Mouse (Mus musculus) kidney, embryonic 14.5 days (tissue): ENCODE data around the gene 1700028P14Rik. TPM values are rescaled to one million over a fixed set of nuclear protein-coding genes. Genes with fewer than 3 reads are reported as not detected.

Experiments used
- ATAC-seq: fragments of 200-750 bp; cut with Nextera tagmentation; 2 replicates; pipeline ENCODE4 v1.8.0; 2017; ENCODE audit warnings: moderate number of reproducible peaks, mild to moderate bottlenecking, moderate TSS enrichment, moderate library complexity; ENCODE audit not compliant: low FRiP score, low TSS enrichment
- H3K27ac ChIP-seq: fragments of 300-500 bp; sonication (generic); 2 replicates; pipeline ENCODE4 v1.5.1; 2014; ENCODE audit warnings: low read depth, mild to moderate bottlenecking, low read length, moderate library complexity, mixed read lengths
- H3K27me3 ChIP-seq: fragments of 300-500 bp; sonication (generic); 2 replicates; pipeline ENCODE4 v1.6.1; 2014; ENCODE audit warnings: mild to moderate bottlenecking, low read length; ENCODE audit not compliant: control insufficient read depth, insufficient read depth
- H3K36me3 ChIP-seq: fragments of 300-500 bp; sonication (generic); 2 replicates; pipeline ENCODE4 v1.6.1; 2014; ENCODE audit warnings: low read length, mixed read lengths; ENCODE audit not compliant: control insufficient read depth, insufficient read depth
- H3K4me1 ChIP-seq: fragments of 300-500 bp; sonication (generic); 2 replicates; pipeline ENCODE4 v1.6.1; 2014; ENCODE audit warnings: low read length, mixed read lengths; ENCODE audit not compliant: control insufficient read depth, insufficient read depth
- H3K4me2 ChIP-seq: fragments of 300-500 bp; sonication (generic); replicated peaks from 2 replicates; pipeline ENCODE4 v1.6.1; 2014; ENCODE audit warnings: low read depth, mild to moderate bottlenecking, low read length
- H3K4me3 ChIP-seq: fragments of 300-500 bp; sonication (generic); 2 replicates; pipeline ENCODE4 v1.5.1; 2014; ENCODE audit warnings: mild to moderate bottlenecking, low read length
- H3K9ac ChIP-seq: fragments of 300-500 bp; sonication (generic); 2 replicates; pipeline ENCODE4 v1.6.1; 2014; ENCODE audit warnings: low read depth, mild to moderate bottlenecking, low read length, moderate library complexity
- H3K9me3 ChIP-seq: fragments of 300-500 bp; sonication (generic); 2 replicates; pipeline ENCODE4 v1.6.1; 2016; ENCODE audit warnings: low read length; ENCODE audit not compliant: control insufficient read depth
- WGBS: fragments of 180-500 bp; shearing (Covaris S2); extraction: QIAGEN DNeasy Blood & Tissue Kit; methylation state at CpG from one replicate; pipeline ENCODE4 v1.1.7; 2014; 5-methylcytosine and 5-hydroxymethylcytosine counted together
- polyA plus RNA-seq: library from polyadenylated mRNA; unstranded; fragments of >200 nt; fragmentation: Nextera tagmentation; extraction: Ambion mirVana; gene quantifications from 2 replicates; pipeline ENCODE4 v1.2.1, GENCODE M21; 2014

Gene 1700028P14Rik
- polyA plus RNA-seq, 1 experiment from 2014 or later = not detected

- Histone ChIP-seq H3K36me3 (no peaks in the 10 kb centered on the region), H3K9ac (no peak overlapping the region), H3K27me3 (no peaks in the 10 kb centered on the region), H3K4me1 (no peaks in the 10 kb centered on the region), H3K4me2 (no peak overlapping the region), H3K27ac (no peak overlapping the region), H3K4me3 (no peak overlapping the region), H3K9me3 (no peaks in the 10 kb centered on the region)
- WGBS = 67% methylated on average over 5 of the region's 5 CpGs
- ATAC-seq = no peak
These were observed 15.8 kb downstream of the 1700028P14Rik start for GRCm38 (mm10) chr19:23636786-23637185.

GRCm38 (mm10) chr19:23631611-23632492 lies 20.8 kb downstream of the 1700028P14Rik start:
- Histone ChIP-seq H3K9me3 (no peaks in the 10 kb centered on the region), H3K36me3 (no peaks in the 10 kb centered on the region), H3K4me3 (no peak overlapping the region), H3K4me1 (no peaks in the 10 kb centered on the region), H3K27me3 (no peaks in the 10 kb centered on the region), H3K27ac (no peak overlapping the region), H3K9ac (no peak overlapping the region), H3K4me2 (no peak overlapping the region)
- no peak for ATAC-seq
- WGBS = 59% methylated on average over 11 of the region's 11 CpGs

GRCm38 (mm10) chr19:23614268-23614667 lies 38.3 kb downstream of the 1700028P14Rik start:
- H3K27ac ChIP-seq = no peak overlapping the region
- no peaks in the 10 kb centered on the region for H3K9me3 ChIP-seq
- no peaks in the 10 kb centered on the region for H3K4me1 ChIP-seq
- no peak overlapping the region for H3K4me2 ChIP-seq
- no peaks in the 10 kb centered on the region for H3K27me3 ChIP-seq
- H3K36me3 ChIP-seq = no peaks in the 10 kb centered on the region
- ATAC-seq = no peak
- no peak overlapping the region for H3K4me3 ChIP-seq
- H3K9ac ChIP-seq = no peak overlapping the region
- 89% methylated on average over 7 of the region's 7 CpGs for WGBS

GRCm38 (mm10) chr19:23609724-23610123 lies 42.9 kb downstream of the 1700028P14Rik start:
- H3K27ac ChIP-seq = no peak overlapping the region
- no peak overlapping the region for H3K4me3 ChIP-seq
- no peaks in the 10 kb centered on the region for H3K4me1 ChIP-seq
- H3K36me3 ChIP-seq = no peaks in the 10 kb centered on the region
- H3K27me3 ChIP-seq = no peaks in the 10 kb centered on the region
- WGBS = 78% methylated on average over 4 of the region's 4 CpGs
- no peak for ATAC-seq
- H3K9ac ChIP-seq = no peak overlapping the region
- H3K9me3 ChIP-seq = no peaks in the 10 kb centered on the region
- H3K4me2 ChIP-seq = no peak overlapping the region

- no peak overlapping the region for H3K27ac ChIP-seq
- no peak overlapping the region for H3K4me2 ChIP-seq
- H3K4me1 ChIP-seq = no peaks in the 10 kb centered on the region
- no peak for ATAC-seq
- WGBS = 83% methylated on average over 2 of the region's 2 CpGs
- H3K9ac ChIP-seq = no peak overlapping the region
- H3K9me3 ChIP-seq = no peaks in the 10 kb centered on the region
- H3K27me3 ChIP-seq = no peaks in the 10 kb centered on the region
- H3K36me3 ChIP-seq = no peaks in the 10 kb centered on the region
- no peak overlapping the region for H3K4me3 ChIP-seq
These were observed 44.7 kb downstream of the 1700028P14Rik start for GRCm38 (mm10) chr19:23607951-23608350.

GRCm38 (mm10) chr19:23594950-23595349 lies 57.7 kb downstream of the 1700028P14Rik start:
- no peak for ATAC-seq
- H3K36me3 ChIP-seq = no peaks in the 10 kb centered on the region
- H3K27ac ChIP-seq = no peak overlapping the region
- H3K9me3 ChIP-seq = no peaks in the 10 kb centered on the region
- H3K4me3 ChIP-seq = no peak overlapping the region
- no peaks in the 10 kb centered on the region for H3K4me1 ChIP-seq
- 87% methylated on average over 3 of the region's 3 CpGs for WGBS
- no peak overlapping the region for H3K9ac ChIP-seq
- H3K4me2 ChIP-seq = no peak overlapping the region
- no peaks in the 10 kb centered on the region for H3K27me3 ChIP-seq

- H3K9me3 ChIP-seq = no peaks in the 10 kb centered on the region
- no peak overlapping the region for H3K4me2 ChIP-seq
- ATAC-seq = no peak
- no peaks in the 10 kb centered on the region for H3K36me3 ChIP-seq
- H3K27ac ChIP-seq = no peak overlapping the region
- no peaks in the 10 kb centered on the region for H3K4me1 ChIP-seq
- 71% methylated on average over 11 of the region's 11 CpGs for WGBS
- no peak overlapping the region for H3K9ac ChIP-seq
- no peaks in the 10 kb centered on the region for H3K27me3 ChIP-seq
- H3K4me3 ChIP-seq = no peak overlapping the region
These were observed 73.8 kb downstream of the 1700028P14Rik start for GRCm38 (mm10) chr19:23578606-23579355.

GRCm38 (mm10) chr19:23576685-23577084 lies 75.9 kb downstream of the 1700028P14Rik start:
- Histone ChIP-seq H3K27me3 (no peaks in the 10 kb centered on the region), H3K4me2 (no peak overlapping the region), H3K36me3 (no peaks in the 10 kb centered on the region), H3K9ac (no peak overlapping the region), H3K9me3 (no peaks in the 10 kb centered on the region), H3K27ac (no peak overlapping the region), H3K4me3 (no peak overlapping the region), H3K4me1 (no peaks in the 10 kb centered on the region)
- WGBS = 40% methylated on average over 4 of the region's 4 CpGs
- no peak for ATAC-seq

- no peaks in the 10 kb centered on the region for H3K36me3 ChIP-seq
- no peaks in the 10 kb centered on the region for H3K9me3 ChIP-seq
- no peaks in the 10 kb centered on the region for H3K27me3 ChIP-seq
- no peak overlapping the region for H3K9ac ChIP-seq
- H3K27ac ChIP-seq = no peak overlapping the region
- 82% methylated on average over 5 of the region's 5 CpGs for WGBS
- H3K4me1 ChIP-seq = no peaks in the 10 kb centered on the region
- no peak overlapping the region for H3K4me2 ChIP-seq
- no peak overlapping the region for H3K4me3 ChIP-seq
- ATAC-seq = no peak
These were observed 88.9 kb downstream of the 1700028P14Rik start for GRCm38 (mm10) chr19:23563693-23564092.
